Mouse (Mus musculus): ENCODE results near the gene Ugt1a7c.
"Not testable (repeated sequence)": the region's sequence is repeated elsewhere in the genome, so short reads cannot be mapped to it uniquely, and the experiment has no call there.

Ugt1a7c gene

GRCm38 (mm10) chr1:88094941-88095492 is at the start of gene Ugt1a7c:
Ugt1a7c (plus strand) TSS chr1:88095062.
- DNase-seq (ENCODE audit: low read depth in 1 of 2, low spot score in 2 of 2), result peak in 1 of 2 experiments; percentile 57

GRCm38 (mm10) chr1:88047408-88047807 is 47.5 kb upstream of the Ugt1a7c start:
- not testable (repeated sequence) for DNase-seq (ENCODE audit: low read depth in 1 of 2, low spot score in 2 of 2)

GRCm38 (mm10) chr1:88055088-88055487 is 39.8 kb upstream of the Ugt1a7c start, which contains the start of gene Ugt1a10:
Ugt1a10 (plus strand) TSS chr1:88055388.
- no peak for DNase-seq (ENCODE audit: low read depth in 1 of 2, low spot score in 2 of 2)

GRCm38 (mm10) chr1:88066472-88067102 is 28.3 kb upstream of the Ugt1a7c start:
- not testable (repeated sequence) for DNase-seq (ENCODE audit: low read depth in 1 of 2, low spot score in 2 of 2)

GRCm38 (mm10) chr1:88070495-88070894 is 24.4 kb upstream of the Ugt1a7c start, which contains the start of gene Ugt1a9:
Ugt1a9 (plus strand) TSS chr1:88070800.
- DNase-seq (ENCODE audit: low read depth in 1 of 2, low spot score in 2 of 2), result no peak

GRCm38 (mm10) chr1:88070902-88071301 is 24.0 kb upstream of the Ugt1a7c start:
- no peak for DNase-seq (ENCODE audit: low read depth in 1 of 2, low spot score in 2 of 2)

- DNase-seq (ENCODE audit: low read depth in 1 of 2, low spot score in 2 of 2), result no peak
Observed at GRCm38 (mm10) chr1:88074471-88074870, 20.4 kb upstream of the Ugt1a7c start.

GRCm38 (mm10) chr1:88077128-88077527 is 17.7 kb upstream of the Ugt1a7c start:
- peak in 1 of 2 experiments; percentile 31 for DNase-seq (ENCODE audit: low read depth in 1 of 2, low spot score in 2 of 2)

GRCm38 (mm10) chr1:88081670-88082069 is 13.2 kb upstream of the Ugt1a7c start:
- no peak for DNase-seq (ENCODE audit: low read depth in 1 of 2, low spot score in 2 of 2)

- DNase-seq (ENCODE audit: low read depth in 1 of 2, low spot score in 2 of 2), result no peak
Observed at GRCm38 (mm10) chr1:88086125-88086524, 8.7 kb upstream of the Ugt1a7c start.

- no peak for DNase-seq (ENCODE audit: low read depth in 1 of 2, low spot score in 2 of 2)
Observed at GRCm38 (mm10) chr1:88087513-88087912, 7.3 kb upstream of the Ugt1a7c start, which contains the start of gene Ugt1a8. Ugt1a8 (plus strand) TSS chr1:88087813.

- DNase-seq (ENCODE audit: low read depth in 1 of 2, low spot score in 2 of 2), result no peak
Observed at GRCm38 (mm10) chr1:88092341-88092740, 2.5 kb upstream of the Ugt1a7c start.

- DNase-seq (ENCODE audit: low read depth in 1 of 2, low spot score in 2 of 2), result peak in 1 of 2 experiments; percentile 44
Observed at GRCm38 (mm10) chr1:88094270-88094676, 589 bp upstream of the Ugt1a7c start.

- DNase-seq (ENCODE audit: low read depth in 1 of 2, low spot score in 2 of 2), result not testable (repeated sequence)
Observed at GRCm38 (mm10) chr1:88098546-88098945, 3.7 kb downstream of the Ugt1a7c start.

GRCm38 (mm10) chr1:88099691-88100090 is 4.8 kb downstream of the Ugt1a7c start:
- DNase-seq (ENCODE audit: low read depth in 1 of 2, low spot score in 2 of 2), result not testable (repeated sequence)

- DNase-seq (ENCODE audit: low read depth in 1 of 2, low spot score in 2 of 2), result peak; percentile 51 to 60
Observed at GRCm38 (mm10) chr1:88103019-88103418, 8.2 kb downstream of the Ugt1a7c start, which contains the start of gene Ugt1a6b. Ugt1a6b (plus strand) TSS chr1:88103252.

GRCm38 (mm10) chr1:88103697-88104468 is 9.0 kb downstream of the Ugt1a7c start:
- not testable (repeated sequence) for DNase-seq (ENCODE audit: low read depth in 1 of 2, low spot score in 2 of 2)

- DNase-seq (ENCODE audit: low read depth in 1 of 2, low spot score in 2 of 2), result no peak
Observed at GRCm38 (mm10) chr1:88104667-88105430, 10.0 kb downstream of the Ugt1a7c start.

GRCm38 (mm10) chr1:88105656-88106055 is 10.8 kb downstream of the Ugt1a7c start:
- no peak for DNase-seq (ENCODE audit: low read depth in 1 of 2, low spot score in 2 of 2)

- DNase-seq (ENCODE audit: low read depth in 1 of 2, low spot score in 2 of 2), result not testable (repeated sequence)
Observed at GRCm38 (mm10) chr1:88109027-88109557, 14.2 kb downstream of the Ugt1a7c start.

- DNase-seq (ENCODE audit: low read depth in 1 of 2, low spot score in 2 of 2), result not testable (repeated sequence)
Observed at GRCm38 (mm10) chr1:88109604-88110003, 14.7 kb downstream of the Ugt1a7c start.

Data from monocyte, adult 2 months (primary cell).